Mouse (Mus musculus) intestine, postnatal 0 days (tissue): ENCODE measurements at regions not wholly inside any gene's neighbourhood (a gene's known extent, or its start where the extent isn't known, plus 50 kb on each side); places are given as distances from the start of the nearest gene placed in this dataset. TPM values are rescaled to one million over a fixed set of nuclear protein-coding genes. Genes with fewer than 3 reads are reported as not detected.

Experiments
- ATAC-seq: fragments of 200-750 bp; cut with Nextera tagmentation; 2 replicates; pipeline ENCODE4 v1.8.0; 2017; ENCODE audit warnings: mild to moderate bottlenecking, moderate TSS enrichment, moderate library complexity
- H3K27ac ChIP-seq: fragments of 300-500 bp; sonication (generic); 2 replicates; pipeline ENCODE4 v1.5.1; 2014; ENCODE audit warnings: mild to moderate bottlenecking, low read depth, low read length, moderate library complexity
- H3K27me3 ChIP-seq: fragments of 300-500 bp; sonication (generic); replicated peaks from 2 replicates; pipeline ENCODE4 v1.6.1; 2014; ENCODE audit warnings: low read length, mixed read lengths; ENCODE audit not compliant: control insufficient read depth, insufficient read depth
- H3K36me3 ChIP-seq: fragments of 300-500 bp; sonication (generic); 2 replicates; pipeline ENCODE4 v1.6.1; 2014; ENCODE audit warnings: mild to moderate bottlenecking, moderate library complexity; ENCODE audit not compliant: control insufficient read depth, insufficient read depth
- H3K4me1 ChIP-seq: fragments of 300-500 bp; sonication (generic); replicated peaks from 2 replicates; pipeline ENCODE4 v1.6.1; 2014; ENCODE audit warnings: antibody characterized with exemption, low read length, mixed read lengths; ENCODE audit not compliant: control insufficient read depth, insufficient read depth
- H3K4me2 ChIP-seq: fragments of 300-500 bp; sonication (generic); replicated peaks from 2 replicates; pipeline ENCODE4 v1.6.1; 2014; ENCODE audit warnings: low read depth, mild to moderate bottlenecking, moderate library complexity
- H3K4me3 ChIP-seq: fragments of 300-500 bp; sonication (generic); 2 replicates; pipeline ENCODE4 v1.5.1; 2014; ENCODE audit warnings: low read depth, low read length
- H3K9ac ChIP-seq: fragments of 300-500 bp; sonication (generic); 2 replicates; pipeline ENCODE4 v1.6.1; 2014; ENCODE audit warnings: mild to moderate bottlenecking, low read depth, low read length
- H3K9me3 ChIP-seq: fragments of 300-500 bp; sonication (generic); 2 replicates; pipeline ENCODE4 v1.6.1; 2016; ENCODE audit warnings: mixed run types; ENCODE audit not compliant: control insufficient read depth
- CTCF ChIP-seq: sonication (generic); IDR thresholded peaks from 2 replicates; pipeline ENCODE4 v1.5.1; 2016; ENCODE audit warnings: low read depth, mild to moderate bottlenecking, control low read depth, antibody characterized with exemption, moderate library complexity
- WGBS: fragments of 180-500 bp; shearing (Covaris S2); extraction: QIAGEN DNeasy Blood & Tissue Kit; methylation state at CpG from one replicate; pipeline ENCODE4 v1.1.7; 2014; 5-methylcytosine and 5-hydroxymethylcytosine counted together
- microRNA-seq: library from miRNA; unstranded; fragments of <30 nt; microRNA quantifications from one replicate; pipeline ENCODE4, GENCODE M21; 2016

- H3K27ac ChIP-seq = no peak overlapping the region
- no peak overlapping the region for H3K4me3 ChIP-seq
- ATAC-seq = no peak
- no peak for TF ChIP-seq CTCF
- no peak overlapping the region for H3K4me2 ChIP-seq
- H3K9me3 ChIP-seq = no peaks in the 10 kb centered on the region
- no peaks in the 10 kb centered on the region for H3K27me3 ChIP-seq
- no peak overlapping the region for H3K9ac ChIP-seq
- H3K4me1 ChIP-seq = no peaks in the 10 kb centered on the region
- 90% methylated on average over 6 of the region's 6 CpGs for WGBS
- no peaks in the 10 kb centered on the region for H3K36me3 ChIP-seq
These were observed 526.6 kb downstream of the Ppargc1a start for GRCm38 (mm10) chr5:51040926-51041325.

DNA sequence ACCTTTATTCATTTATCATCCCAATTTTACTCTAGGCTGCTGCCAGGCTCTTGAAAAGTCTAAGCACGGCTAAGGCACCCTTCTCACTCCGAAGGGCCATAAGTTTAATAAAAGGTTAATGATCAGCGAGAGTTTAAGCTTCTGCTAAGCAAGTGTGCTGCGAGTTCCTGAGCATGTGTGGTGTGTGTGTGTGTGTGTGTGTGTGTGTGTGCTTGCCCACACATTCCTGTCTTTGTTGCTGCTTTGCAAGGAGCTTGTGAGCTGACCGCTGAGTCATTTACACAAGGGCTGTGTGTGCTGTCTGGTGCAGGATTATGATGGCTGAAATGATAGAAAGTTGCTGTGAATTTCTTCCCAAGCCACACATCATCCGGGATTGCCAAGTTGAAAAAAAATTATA, 527.1 kb downstream of the Ppargc1a start:
- Histone ChIP-seq H3K9ac (no peak overlapping the region), H3K9me3 (no peaks in the 10 kb centered on the region), H3K36me3 (no peaks in the 10 kb centered on the region), H3K4me2 (no peak overlapping the region), H3K4me1 (no peaks in the 10 kb centered on the region), H3K27ac (no peak overlapping the region), H3K4me3 (no peak overlapping the region), H3K27me3 (no peaks in the 10 kb centered on the region)
- no peak for ATAC-seq
- no peak for TF ChIP-seq CTCF
- WGBS = 43% methylated on average over 6 of the region's 6 CpGs

- no peaks in the 10 kb centered on the region for H3K9me3 ChIP-seq
- H3K27ac ChIP-seq = no peak overlapping the region
- no peaks in the 10 kb centered on the region for H3K27me3 ChIP-seq
- H3K36me3 ChIP-seq = no peaks in the 10 kb centered on the region
- H3K4me2 ChIP-seq = no peak overlapping the region
- peak; percentile 66 for TF ChIP-seq CTCF
- ATAC-seq = no peak
- WGBS = 76% methylated on average over 5 of the region's 5 CpGs
- H3K4me1 ChIP-seq = no peaks in the 10 kb centered on the region
- H3K9ac ChIP-seq = no peak overlapping the region
- no peak overlapping the region for H3K4me3 ChIP-seq
These were observed 527.8 kb downstream of the Ppargc1a start for GRCm38 (mm10) chr5:51039713-51040178.

DNA sequence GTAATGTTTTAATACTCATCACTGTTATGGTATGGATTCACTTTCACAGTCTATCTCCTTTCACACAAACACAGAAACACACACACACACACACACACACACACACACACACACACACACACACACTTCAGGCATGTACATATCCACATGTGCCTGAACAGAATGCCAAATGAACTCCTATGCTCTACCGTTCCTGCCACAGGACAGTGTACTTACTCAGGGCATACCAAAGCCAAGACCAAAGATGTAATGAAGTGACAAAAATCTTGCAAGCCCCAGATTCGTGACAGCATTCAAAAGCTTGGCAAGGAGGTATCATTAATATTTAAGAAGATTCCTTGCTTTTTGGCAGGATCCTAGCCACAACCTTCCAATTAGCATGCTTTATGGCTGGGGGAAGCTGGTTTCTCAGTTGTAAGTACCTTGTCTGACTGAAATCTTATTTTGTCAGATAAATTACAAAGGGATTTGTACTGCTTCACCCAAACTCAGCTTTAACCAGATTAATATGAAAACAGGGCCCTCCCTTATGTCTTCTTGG, 531.0 kb downstream of the Ppargc1a start:
- no peak overlapping the region for H3K9ac ChIP-seq
- H3K27me3 ChIP-seq = no peaks in the 10 kb centered on the region
- no peaks in the 10 kb centered on the region for H3K9me3 ChIP-seq
- no peak for ATAC-seq
- no peaks in the 10 kb centered on the region for H3K4me1 ChIP-seq
- H3K36me3 ChIP-seq = no peaks in the 10 kb centered on the region
- 66% methylated on average over 2 of the region's 2 CpGs for WGBS
- no peak overlapping the region for H3K4me3 ChIP-seq
- no peak overlapping the region for H3K27ac ChIP-seq
- TF ChIP-seq CTCF = no peak
- H3K4me2 ChIP-seq = no peak overlapping the region

DNA sequence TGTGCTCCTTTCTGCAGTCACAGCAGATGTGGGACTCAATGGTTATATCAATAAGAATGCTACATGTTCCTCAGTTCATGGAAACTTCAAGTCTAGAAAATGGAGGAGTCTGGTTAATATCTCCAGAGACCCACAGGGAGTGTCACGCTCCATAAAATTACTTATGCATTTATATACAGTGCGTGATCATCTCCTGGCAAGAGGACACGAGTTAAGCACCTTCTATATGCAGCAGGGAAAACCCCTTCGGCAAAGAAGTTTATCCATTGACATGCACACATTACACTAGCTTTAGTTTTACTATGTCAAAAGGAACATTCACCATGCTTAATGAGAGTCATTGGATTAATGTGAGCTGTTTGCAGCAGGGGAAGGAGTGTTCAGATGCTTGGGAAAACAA, 538.6 kb downstream of the Ppargc1a start:
- Histone ChIP-seq H3K4me3 (no peak overlapping the region), H3K36me3 (no peaks in the 10 kb centered on the region), H3K9ac (no peak overlapping the region), H3K9me3 (no peaks in the 10 kb centered on the region), H3K27me3 (no peaks in the 10 kb centered on the region), H3K4me1 (no peaks in the 10 kb centered on the region), H3K27ac (no peak overlapping the region), H3K4me2 (no peak overlapping the region)
- 78% methylated on average over 4 of the region's 4 CpGs for WGBS
- no peak for ATAC-seq
- TF ChIP-seq CTCF = no peak

DNA sequence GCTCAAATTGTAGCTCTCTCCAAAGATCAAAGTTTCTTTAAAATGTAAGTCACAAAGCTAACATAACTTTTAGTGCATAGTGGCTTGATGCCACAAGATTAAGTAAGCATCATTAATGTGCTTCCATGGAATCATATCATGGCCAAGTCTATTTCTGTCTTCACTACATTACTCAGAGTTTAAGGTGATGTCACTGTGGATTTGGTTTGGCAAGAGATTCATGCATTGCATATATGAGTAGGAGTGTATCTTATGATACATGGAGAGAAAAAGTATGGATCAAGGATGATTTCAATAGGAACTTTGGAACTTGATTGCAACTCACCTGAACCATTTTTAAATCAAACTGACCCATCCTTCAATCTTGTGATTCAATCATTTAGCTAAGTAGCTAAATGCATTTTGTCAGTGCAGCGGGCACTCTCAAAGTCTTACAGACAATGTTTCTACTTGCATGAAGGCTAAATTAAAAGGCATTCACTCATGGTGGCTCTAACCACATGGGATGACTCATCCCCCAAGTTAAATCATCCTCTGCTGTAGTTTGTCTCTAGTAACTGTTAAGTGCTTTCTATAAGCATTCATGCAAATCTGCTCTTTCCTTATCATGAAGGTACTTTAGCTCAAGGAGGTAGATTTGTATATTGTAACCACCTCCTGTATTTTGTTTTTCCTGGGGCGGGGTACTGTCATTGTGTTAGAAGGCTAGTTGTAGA, 576.5 kb downstream of the Ppargc1a start:
- no peak overlapping the region for H3K27ac ChIP-seq
- H3K4me1 ChIP-seq = no peaks in the 10 kb centered on the region
- no peaks in the 10 kb centered on the region for H3K9me3 ChIP-seq
- 95% methylated on average over 2 of the region's 2 CpGs for WGBS
- H3K9ac ChIP-seq = no peak overlapping the region
- H3K4me2 ChIP-seq = no peak overlapping the region
- no peak for TF ChIP-seq CTCF
- no peaks in the 10 kb centered on the region for H3K27me3 ChIP-seq
- H3K36me3 ChIP-seq = no peaks in the 10 kb centered on the region
- H3K4me3 ChIP-seq = no peak overlapping the region
- ATAC-seq = no peak

Small RNA genes in the stretch of these regions (microRNA-seq; reads per million reads assigned to microRNA genes)
- gene Gm44377 = not detected
